Mouse (Mus musculus): ENCODE data around the gene H2-DMa. TPM values are rescaled to one million over a fixed set of nuclear protein-coding genes. Genes with fewer than 3 reads are reported as not detected.

H2-DMa gene
- 10.2 and 10.5 TPM in 2 replicates for polyA plus RNA-seq (2012; rRNA removed)

GRCm38 (mm10) chr17:34119249-34120179, at the start of gene H2-DMa:
Gene H2-DMa (plus strand): TSS chr17:34119541.

DNA sequence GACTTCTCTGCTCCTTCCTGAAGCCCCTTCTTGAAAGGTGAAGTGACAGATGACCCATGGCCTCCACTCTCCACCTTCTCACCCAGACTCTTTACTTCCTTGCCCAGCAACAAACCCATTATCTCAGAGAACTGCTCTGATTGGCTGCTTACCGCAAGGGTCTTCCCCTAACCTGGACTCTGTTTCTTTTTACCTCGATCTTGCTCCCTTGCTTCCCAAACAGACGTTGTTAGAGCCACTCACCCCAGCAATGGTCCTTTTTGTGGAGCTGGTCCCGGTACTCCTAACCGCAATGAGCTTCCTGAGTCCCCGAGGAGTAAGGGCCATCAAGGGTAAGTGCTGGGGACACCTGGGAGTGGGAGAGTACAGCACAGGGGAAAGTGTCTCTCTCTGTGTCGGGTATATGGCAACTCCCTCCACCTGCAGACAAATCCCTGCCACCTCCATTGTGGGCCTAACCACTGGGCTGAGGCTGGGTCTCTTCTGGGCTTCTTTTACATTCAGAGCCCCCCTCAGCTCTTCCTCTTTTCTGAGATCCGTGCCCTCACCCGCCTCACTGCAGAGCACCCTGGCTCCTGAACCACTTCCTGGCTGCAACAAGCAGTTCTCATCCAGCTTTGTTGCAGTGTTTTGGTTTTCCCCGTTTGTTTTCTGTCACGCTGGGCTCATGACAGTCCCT, 27.0 kb upstream of the H2-DMa start, which contains the start of gene H2-Oa:
TSS of gene H2-Oa (plus strand) at position 144 of the 679 bp plus-strand sequence.

DNA sequence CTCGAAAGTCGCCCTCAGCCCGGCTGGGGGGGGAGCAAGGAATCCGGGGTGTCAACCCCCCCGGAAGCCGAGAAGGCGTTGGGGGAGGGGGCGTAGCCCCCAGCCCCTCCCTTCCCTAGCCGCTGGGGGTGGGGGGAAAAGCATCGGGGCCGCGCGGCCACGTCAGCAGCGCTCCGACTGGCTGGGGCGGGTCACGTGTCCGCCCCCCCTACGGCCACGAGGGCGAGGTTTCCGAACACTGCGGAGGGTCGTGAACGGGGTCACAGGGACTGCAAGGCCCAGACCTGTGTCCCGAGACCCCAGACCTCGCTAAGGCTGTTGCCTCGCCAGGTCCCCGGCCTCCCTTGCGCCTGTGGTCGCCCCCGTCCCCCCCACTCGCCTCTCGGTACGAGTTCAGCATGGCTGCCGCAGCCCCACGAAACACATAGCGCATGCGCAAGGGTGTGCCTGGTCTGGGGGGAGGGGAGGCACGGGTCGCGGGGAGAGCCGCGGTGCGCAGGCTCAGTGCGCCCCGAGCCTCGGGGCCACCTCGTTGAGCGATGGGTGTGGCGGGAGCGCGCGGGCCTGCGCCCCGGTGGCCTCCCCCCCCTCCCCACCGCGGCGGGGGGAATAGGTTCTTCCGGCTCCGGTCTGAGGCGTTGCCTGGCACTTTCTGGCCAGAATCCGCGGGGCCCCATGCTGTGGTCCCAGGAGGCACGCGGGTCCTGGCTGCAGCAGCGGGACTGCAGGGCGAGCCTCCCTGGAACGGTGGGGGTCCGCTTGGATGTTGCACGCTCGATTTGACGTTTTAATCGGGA, 3.0 kb downstream of the H2-DMa start, which contains the start of gene Brd2:
TSS of gene Brd2 (minus strand) at position 447 of the 797 bp plus-strand sequence.

GRCm38 (mm10) chr17:34143033-34143432, 23.7 kb downstream of the H2-DMa start, which contains the start of gene H2-DMb2:
Gene H2-DMb2 (plus strand): TSS chr17:34143307.

DNA sequence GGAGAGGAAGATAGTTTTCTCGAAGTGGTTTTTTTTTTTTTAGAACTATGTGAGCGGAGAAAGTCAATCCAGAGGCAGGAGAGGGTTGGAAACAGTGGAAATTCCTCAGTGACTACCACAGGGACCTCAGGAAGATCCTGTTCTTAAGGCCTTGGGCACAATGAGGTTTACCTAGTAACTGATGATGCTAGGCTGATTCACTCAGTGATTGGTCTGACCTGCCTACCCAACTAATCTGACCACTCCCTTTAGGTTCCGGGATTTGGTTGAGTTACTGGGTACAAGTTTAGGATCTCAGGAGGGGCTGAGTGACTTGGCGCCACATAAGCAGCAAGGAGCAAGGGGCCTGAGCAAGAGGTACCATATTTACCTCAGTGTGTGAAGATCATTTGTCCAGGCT, 33.6 kb downstream of the H2-DMa start, which contains the start of gene H2-DMb1:
TSS of gene H2-DMb1 (plus strand) at position 150 of the 400 bp plus-strand sequence.

DNA sequence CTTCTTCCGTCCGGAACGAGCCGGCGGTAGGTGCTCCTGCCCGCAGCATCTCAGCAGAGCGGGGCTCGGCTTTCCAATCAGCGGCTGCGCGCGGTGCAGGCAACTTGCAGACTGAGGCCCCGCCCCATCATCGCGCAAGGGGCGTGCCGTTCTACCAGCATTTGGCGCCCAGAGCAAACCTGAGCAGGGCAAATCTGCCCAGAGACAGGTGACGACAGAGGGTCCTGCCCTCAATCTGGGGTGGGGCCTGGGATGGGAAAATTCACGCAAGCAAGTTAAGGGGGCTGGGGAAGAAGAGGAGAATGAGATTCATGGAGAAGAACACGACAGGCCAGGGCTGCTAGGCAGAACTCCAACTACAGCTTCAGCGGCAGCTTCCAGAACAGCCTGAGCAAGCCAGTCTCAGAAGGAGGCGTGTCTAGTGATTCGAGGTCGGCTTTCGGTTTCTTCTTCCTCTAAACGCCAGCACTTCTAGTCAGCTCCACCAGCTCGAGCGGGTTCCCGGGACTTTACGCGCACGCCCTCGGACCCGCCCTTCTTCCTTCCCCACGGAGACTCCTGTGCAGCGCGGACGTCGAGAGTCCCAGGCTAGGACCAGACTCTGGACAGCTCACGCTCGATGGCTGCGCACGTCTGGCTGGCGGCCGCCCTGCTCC, 68.0 kb downstream of the H2-DMa start, which contains the start of the genes Tap1 and Psmb9:
TSS of gene Tap1 (plus strand) at position 293 of the 656 bp plus-strand sequence.
TSS of gene Psmb9 (minus strand) at position 504 of the 656 bp plus-strand sequence.

Other genes with a start within 250 kb of the H2-DMa start
- not detected in 2 replicates for gene Gm7029, start 245.7 kb upstream of the H2-DMa start, polyA plus RNA-seq (2012; rRNA removed)
- 32.6 and 40.9 TPM in 2 replicates for gene Kifc1, start 228.9 kb upstream of the H2-DMa start, polyA plus RNA-seq (2012; rRNA removed)
- 0.25 and 0.29 TPM in 2 replicates for gene Platr17, start 214.4 kb upstream of the H2-DMa start, polyA plus RNA-seq (2012; rRNA removed)
- gene Daxx, start 210.1 kb upstream of the H2-DMa start, polyA plus RNA-seq (2012; rRNA removed), result 46.3 and 50.1 TPM in 2 replicates
- 13.9 and 20.8 TPM in 2 replicates for gene Tapbp, start 203.6 kb upstream of the H2-DMa start, polyA plus RNA-seq (2012; rRNA removed)
- gene Zbtb22, start 203.6 kb upstream of the H2-DMa start, polyA plus RNA-seq (2012; rRNA removed), result 34.5 and 40.6 TPM in 2 replicates
- gene Rgl2, start 190.0 kb upstream of the H2-DMa start, polyA plus RNA-seq (2012; rRNA removed), result 230 and 252 TPM in 2 replicates
- gene Pfdn6, start 179.2 kb upstream of the H2-DMa start, polyA plus RNA-seq (2012; rRNA removed), result 113 and 115 TPM in 2 replicates
- 27.4 and 27.8 TPM in 2 replicates for gene Wdr46, start 178.9 kb upstream of the H2-DMa start, polyA plus RNA-seq (2012; rRNA removed)
- gene B3galt4, start 168.1 kb upstream of the H2-DMa start, polyA plus RNA-seq (2012; rRNA removed), result 9.3 and 9.5 TPM in 2 replicates
- 63.4 and 64.7 TPM in 2 replicates for gene Vps52, start 163.7 kb upstream of the H2-DMa start, polyA plus RNA-seq (2012; rRNA removed)
- gene Rps18, start 163.5 kb upstream of the H2-DMa start, polyA plus RNA-seq (2012; rRNA removed), result 1,006 and 1,081 TPM in 2 replicates
- gene H2-K1, start 119.2 kb upstream of the H2-DMa start, polyA plus RNA-seq (2012; rRNA removed), result 27.6 and 29.7 TPM in 2 replicates
- gene Ring1, start 94.9 kb upstream of the H2-DMa start, polyA plus RNA-seq (2012; rRNA removed), result 62.7 and 65.1 TPM in 2 replicates
- 115 and 118 TPM in 2 replicates for gene H2-Ke6, start 91.5 kb upstream of the H2-DMa start, polyA plus RNA-seq (2012; rRNA removed)
- gene Slc39a7, start 87.9 kb upstream of the H2-DMa start, polyA plus RNA-seq (2012; rRNA removed), result 113 and 136 TPM in 2 replicates
- 88.3 and 91.0 TPM in 2 replicates for gene Rxrb, start 87.7 kb upstream of the H2-DMa start, polyA plus RNA-seq (2012; rRNA removed)
- gene Col11a2, start 80.1 kb upstream of the H2-DMa start, polyA plus RNA-seq (2012; rRNA removed), result 13.9 and 70.2 TPM in 2 replicates
- 0.15 and 0.29 TPM in 2 replicates for gene H2-Oa, start 27.2 kb upstream of the H2-DMa start, polyA plus RNA-seq (2012; rRNA removed)
- gene Brd2, start 3.1 kb downstream of the H2-DMa start, polyA plus RNA-seq (2012; rRNA removed), result 206 and 231 TPM in 2 replicates
- gene H2-DMb2, start 23.8 kb downstream of the H2-DMa start, polyA plus RNA-seq (2012; rRNA removed), result 0.15 and 0.29 TPM in 2 replicates
- gene H2-DMb1, start 33.5 kb downstream of the H2-DMa start, polyA plus RNA-seq (2012; rRNA removed), result 1.0 and 1.9 TPM in 2 replicates
- gene Tap1, start 68.0 kb downstream of the H2-DMa start, polyA plus RNA-seq (2012; rRNA removed), result 2.8 and 4.5 TPM in 2 replicates
- 1.8 and 2.6 TPM in 2 replicates for gene Psmb9, start 68.2 kb downstream of the H2-DMa start, polyA plus RNA-seq (2012; rRNA removed)
- 5.1 and 6.8 TPM in 2 replicates for gene Psmb8, start 78.2 kb downstream of the H2-DMa start, polyA plus RNA-seq (2012; rRNA removed)
- gene Tap2, start 84.0 kb downstream of the H2-DMa start, polyA plus RNA-seq (2012; rRNA removed), result 1.3 and 2.0 TPM in 2 replicates
- gene H2-Ob, start 119.4 kb downstream of the H2-DMa start, polyA plus RNA-seq (2012; rRNA removed), result 0.07 TPM in 1 of 2 replicates, not detected in the other
- gene H2-Ab1, start 138.1 kb downstream of the H2-DMa start, polyA plus RNA-seq (2012; rRNA removed), result 1.9 and 2.8 TPM in 2 replicates
- 0.54 and 1.0 TPM in 2 replicates for gene H2-Aa, start 168.3 kb downstream of the H2-DMa start, polyA plus RNA-seq (2012; rRNA removed)
- gene H2-Eb1, start 186.3 kb downstream of the H2-DMa start, polyA plus RNA-seq (2012; rRNA removed), result 1.2 and 2.2 TPM in 2 replicates
- gene H2-Eb2, start 206.1 kb downstream of the H2-DMa start, polyA plus RNA-seq (2012; rRNA removed), result 0.16 and 0.19 TPM in 2 replicates
- gene Btnl2, start 235.3 kb downstream of the H2-DMa start, polyA plus RNA-seq (2012; rRNA removed), result 0.03 and 0.05 TPM in 2 replicates